Mouse (Mus musculus): ENCODE measurements around the gene Ppp3ca.

Ppp3ca gene

DNA sequence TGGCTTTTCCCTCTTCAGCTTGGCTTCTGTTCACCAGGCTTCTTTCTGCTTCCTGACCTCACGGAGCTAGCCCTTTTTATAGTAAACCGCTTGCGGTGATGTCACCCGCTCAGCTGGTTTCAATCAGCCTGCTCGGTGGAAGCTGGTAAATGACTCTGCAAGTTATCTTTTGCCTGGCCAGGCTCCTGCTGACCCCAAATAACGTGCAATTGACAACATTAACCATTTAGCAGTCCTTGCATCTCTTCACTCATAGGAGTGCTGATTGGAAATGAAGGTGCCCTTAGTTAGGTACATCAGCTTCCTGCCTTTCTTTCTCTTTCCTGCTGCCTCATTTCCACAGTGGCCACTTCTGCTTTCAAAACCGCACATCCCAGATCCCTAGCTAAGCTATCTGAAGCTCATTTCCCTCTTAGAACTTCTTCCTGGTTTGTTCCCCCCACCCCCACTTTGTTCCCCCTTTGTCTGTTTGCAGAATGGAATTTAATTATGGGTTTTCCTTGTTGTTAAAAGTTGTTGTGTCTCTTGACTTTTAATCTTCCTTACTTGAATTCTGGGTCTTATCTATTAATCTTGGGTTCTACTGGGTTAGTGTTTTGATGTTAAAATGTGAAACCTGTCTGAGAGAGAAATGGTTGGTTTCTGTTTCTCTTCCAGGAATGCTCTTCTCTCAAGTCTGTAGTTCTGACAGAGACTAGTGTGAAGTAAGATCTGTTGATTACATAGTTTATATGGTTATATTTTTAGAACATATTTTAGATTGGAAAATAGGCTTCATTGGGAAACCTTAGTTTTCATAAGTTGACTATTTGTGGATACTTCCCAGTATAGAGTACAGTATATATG is 55.6 kb downstream of the Ppp3ca start:
- DNase-seq (ENCODE audit: low read depth): no peak

DNA sequence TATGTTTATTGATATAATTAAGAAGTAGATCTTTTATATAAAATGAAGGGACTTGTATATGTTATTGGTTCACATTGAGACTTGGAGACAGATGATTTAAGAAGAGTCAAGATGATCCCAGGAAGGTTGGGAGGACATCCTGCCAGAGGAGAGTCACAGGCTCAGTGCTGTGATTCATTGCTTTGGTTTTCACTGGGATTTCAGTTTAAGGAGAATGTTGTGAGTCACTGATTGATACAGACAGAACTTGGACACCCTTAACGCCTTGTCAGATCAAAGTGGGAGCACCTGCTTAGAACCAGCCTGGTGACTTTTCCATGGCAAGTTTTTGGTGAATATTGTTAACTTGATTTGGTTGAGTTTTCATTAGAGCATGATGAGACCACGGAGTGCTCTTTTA is 58.0 kb downstream of the Ppp3ca start:
- DNase-seq (ENCODE audit: low read depth): no peak

DNA sequence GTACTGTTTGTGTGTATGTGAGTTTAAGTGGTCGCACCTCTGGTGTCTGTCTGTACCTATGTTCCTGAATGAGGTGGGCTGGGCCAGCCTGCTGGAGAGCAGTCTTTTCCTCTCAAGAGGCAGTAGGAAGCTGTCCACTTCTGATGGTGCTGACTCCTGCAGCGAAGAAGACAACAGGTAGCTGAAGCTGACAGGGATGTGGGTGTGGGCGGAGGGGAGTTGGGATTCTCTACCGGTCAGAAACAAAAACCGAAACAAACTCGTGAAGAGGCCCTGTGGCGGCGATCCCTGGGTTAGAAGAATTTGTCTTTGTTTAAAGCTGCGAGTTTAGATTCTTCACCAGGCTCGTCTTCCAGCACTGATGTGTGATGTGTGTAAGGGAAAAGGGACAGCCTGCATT is 60.1 kb downstream of the Ppp3ca start:
- no peak for DNase-seq (ENCODE audit: low read depth)

DNA sequence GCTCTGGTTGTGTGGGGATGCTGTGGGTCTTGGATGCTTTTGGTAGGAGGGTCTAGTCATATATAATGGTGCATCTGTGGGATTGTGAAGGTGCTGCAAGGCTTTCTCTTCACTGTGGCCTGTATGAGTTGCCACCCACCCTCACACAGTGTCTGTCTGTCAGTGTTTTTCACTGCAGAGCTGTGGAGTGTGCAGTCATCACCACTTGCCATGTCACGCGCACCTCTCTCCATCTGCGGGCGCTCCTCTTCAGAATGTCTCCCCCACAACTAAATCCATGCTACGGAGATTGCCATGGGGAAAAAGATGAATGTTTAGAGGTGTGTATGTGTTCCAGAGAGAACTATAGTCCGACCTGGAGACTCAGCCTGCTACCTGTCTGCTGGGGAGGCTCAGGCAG is 61.7 kb downstream of the Ppp3ca start:
- no peak for DNase-seq (ENCODE audit: low read depth)

DNA sequence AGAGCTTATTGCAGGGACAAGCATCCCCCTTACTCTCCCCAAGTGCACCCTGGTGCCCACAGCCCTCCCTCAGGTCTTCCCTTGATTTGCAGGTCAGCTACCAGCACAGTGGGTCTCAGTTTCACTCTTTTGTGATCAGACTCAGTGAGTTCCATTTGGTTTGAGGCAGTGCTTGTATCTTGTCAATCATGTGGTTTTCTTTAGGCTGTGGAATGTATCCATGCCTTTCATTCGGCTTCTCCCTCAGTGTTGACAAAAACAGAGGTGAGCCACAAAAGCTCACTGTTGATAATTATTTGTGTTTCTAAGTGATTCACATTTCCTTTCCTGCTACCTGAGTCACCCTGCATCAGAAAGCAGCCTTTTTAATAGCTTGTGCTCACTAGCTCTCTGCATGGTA is 66.1 kb downstream of the Ppp3ca start:
- DNase-seq (ENCODE audit: low read depth): no peak

DNA sequence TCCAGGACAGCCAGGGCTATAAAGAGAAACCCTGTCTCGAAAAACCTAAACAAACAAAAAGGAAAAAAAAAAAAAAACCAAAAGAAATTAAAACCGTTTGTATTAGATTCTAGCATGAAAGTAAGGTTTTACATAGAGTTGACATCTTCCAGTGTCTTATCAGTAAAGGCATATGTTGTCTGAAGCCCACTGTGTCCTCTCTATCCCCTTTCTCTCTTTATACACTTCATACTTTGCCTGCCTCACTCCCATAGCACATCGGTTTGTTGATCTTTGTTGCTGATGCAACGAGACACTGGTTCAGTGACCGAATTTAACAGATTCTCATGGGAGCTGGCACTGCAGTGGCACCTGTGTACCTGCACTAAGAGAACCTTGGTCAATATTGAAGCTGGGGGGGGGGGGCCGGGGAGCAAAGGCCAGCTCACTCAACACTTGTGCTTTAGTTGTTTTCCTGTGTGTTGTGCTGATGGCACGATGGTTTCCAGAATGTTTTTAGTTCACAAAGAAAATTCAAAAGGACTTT is 66.9 kb downstream of the Ppp3ca start:
- no peak for DNase-seq (ENCODE audit: low read depth)

DNA sequence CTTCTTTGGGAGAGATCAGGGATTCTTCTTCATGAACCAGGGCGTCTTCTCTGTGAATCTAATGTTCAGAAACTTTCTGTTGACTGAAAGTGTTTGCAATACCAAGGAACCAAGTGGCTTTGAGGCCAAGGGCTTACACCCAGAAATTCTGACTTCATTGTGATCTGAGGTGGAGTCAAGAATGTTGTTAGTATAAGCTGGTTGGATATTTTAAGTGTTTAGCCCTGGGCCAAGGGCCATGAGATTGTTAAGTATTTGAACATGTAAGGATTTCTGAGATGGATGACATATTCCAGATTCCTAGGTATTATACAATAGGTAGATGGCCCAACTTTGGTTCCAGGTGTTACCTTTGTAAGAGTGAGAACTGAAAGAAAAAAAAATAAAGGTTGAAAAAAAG is 68.5 kb downstream of the Ppp3ca start:
- no peak for DNase-seq (ENCODE audit: low read depth)

DNA sequence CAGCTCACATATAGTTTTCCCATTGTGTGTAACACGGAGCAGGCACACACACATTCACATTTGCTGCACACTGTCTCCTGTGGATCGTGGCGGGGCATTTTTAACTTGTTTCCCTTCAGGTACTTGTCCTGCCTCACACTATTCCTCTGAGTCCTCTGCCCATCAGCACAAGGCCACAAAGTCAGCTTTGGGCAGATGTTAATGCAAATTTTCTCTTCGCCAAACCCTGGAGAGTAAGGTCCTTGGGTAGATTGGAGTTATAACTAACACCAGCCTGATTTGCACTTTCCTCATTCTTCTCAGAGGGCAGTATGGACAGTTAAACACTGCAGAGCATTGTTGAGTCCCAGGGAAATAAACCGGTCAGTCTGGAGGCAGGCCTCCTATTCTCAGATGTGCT is 69.0 kb downstream of the Ppp3ca start:
- no peak for DNase-seq (ENCODE audit: low read depth)

DNA sequence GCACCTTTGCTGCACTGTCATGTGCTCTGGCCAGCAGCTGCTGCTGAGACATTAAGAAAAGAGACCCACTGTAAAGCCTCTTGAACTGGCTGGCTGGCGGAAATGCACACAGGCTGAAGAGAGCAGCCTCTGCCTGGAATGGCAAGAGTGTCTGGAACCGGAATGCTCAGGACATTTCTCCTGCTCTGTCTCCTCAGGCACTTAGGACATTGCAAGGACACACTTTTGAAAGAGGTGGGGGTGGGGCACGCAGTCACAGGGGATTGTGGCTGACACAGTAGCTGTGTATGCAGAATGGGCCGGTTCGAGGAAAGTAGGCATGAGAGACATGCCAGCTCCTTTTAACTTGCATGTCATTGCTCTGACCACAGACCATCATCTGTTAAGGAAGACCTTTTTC is 71.7 kb downstream of the Ppp3ca start:
- DNase-seq (ENCODE audit: low read depth): no peak

DNA sequence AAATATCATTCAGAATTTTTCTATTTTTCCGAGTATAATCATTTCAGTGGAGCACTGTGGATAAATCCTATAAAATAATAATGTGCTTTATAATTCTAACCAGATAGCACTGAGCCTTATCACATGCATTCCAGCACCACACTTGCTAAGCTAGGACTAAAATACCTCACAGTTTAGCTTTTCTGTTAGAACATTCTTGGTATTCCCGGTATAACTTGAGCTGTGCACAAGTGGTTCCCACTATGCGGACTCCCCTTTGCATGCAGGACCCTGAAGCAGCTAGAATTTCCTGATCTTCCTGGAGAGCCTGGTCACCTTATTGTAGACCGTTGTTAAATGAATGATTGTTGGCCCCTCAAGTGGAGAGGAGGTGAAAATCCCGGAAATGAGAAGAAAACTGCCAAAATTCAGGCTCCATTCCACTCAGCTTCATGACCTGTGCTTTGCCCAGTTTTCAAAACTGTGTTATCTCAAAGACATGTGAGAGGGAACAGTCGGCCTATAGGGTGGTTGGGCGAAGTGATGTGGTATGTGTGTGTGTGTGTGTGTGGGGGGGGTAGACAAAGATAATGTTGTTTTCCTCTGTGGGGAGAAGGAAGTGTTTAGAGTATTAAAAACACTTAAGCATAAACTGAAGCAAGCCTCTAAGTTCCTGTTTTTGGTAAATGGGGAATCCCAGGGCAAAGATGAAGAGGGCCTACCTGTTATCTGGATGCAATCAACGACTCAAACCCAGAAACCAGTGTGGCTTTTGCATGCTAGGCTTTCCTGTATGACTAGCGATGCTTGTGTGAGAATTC is 72.5 kb downstream of the Ppp3ca start:
- DNase-seq (ENCODE audit: low read depth): no peak

DNA sequence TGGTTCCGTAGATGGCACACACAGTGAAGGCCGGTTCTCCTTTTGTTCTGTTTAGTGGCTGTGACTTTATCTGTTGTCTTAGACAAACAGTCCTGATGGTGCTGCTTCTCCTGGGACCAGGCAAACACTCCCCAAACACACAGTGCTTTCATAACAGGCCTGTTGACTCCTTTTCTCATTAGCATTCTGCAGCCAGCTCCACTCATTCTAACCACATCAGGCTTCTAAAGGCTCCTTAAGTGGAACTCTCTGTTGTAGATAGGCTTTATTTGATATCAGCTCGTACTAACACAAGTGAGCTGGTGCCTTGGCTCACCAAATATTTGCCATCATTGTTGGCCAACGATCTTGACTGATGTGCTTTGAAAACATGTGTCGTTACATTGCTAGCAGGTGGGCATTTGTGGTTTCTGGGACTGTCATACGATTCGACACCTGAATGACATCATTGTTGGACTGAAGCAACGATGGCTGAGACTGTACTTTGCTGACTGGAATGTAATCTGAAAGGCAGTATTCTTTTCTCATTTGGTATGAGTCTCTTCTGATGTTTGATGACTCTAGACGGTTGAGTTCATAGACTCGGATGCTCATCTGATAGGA is 74.5 kb downstream of the Ppp3ca start:
- no peak for DNase-seq (ENCODE audit: low read depth)

DNA sequence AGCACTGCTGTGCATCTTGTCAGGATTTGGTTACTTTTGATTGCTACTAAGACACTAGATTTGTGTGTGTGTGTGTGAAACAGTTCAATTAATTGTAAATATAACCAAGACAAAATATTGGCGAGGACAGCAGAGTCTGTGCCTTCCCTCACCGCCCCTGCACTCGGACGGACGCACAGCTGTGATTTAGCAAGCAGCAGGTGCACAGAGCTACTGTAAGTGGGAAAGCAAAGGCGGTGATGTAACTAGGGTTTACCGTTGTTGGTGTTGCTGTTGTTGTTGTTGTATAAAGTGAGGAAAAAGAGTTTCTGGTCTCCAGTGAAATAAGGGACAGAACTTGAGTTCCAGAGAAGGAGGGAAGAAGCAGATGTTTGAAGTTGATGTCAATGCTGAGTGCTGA is 75.5 kb downstream of the Ppp3ca start:
- DNase-seq (ENCODE audit: low read depth): no peak

DNA sequence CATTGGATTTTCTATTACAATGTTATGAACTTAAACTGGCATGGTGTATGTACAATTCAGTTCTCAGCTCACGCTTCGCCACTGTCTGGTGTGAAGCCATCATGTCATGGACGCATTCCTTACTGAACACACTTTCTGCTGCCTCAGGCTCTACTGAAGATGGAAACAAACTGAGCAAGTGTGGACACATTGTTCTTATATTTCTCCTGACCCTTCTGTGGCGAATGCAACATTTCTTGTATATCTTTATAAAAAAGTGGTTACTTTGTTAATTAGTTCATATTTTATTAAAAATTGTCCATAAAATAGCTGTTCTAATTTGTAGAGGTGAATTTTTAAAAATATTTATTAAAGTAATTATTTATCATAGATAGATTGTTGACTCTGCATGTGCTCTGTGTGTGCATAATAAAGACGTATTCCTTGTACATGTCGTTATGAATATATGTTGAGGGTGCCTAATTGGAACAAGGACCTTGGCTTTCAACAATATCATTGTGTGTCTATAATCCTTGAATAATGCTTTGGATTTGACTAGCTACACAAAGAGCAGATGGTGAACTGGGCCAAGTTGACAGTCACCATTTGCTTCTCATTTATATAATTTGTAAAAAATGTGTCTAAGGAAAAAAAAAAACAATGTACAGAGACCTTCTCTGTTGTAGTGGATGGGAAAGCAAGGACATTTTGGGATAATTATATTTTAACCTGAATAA is 79.0 kb downstream of the Ppp3ca start:
- DNase-seq (ENCODE audit: low read depth): no peak

DNA sequence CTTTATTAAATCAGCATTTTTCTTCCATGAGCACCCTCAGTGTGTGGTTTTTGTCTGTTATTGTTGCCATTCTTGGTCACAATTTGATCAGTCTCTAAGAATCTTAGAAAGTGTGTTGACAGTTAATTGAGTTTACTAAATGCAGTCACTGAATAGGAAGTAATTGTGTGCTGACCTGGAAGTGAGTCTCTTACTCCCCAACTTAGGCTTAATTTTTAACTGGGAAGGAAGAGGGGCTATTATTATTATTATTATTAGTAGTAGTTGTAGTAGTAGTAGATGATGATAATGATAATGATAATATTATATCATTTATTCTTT is 79.5 kb downstream of the Ppp3ca start:
- DNase-seq (ENCODE audit: low read depth): no peak

DNA sequence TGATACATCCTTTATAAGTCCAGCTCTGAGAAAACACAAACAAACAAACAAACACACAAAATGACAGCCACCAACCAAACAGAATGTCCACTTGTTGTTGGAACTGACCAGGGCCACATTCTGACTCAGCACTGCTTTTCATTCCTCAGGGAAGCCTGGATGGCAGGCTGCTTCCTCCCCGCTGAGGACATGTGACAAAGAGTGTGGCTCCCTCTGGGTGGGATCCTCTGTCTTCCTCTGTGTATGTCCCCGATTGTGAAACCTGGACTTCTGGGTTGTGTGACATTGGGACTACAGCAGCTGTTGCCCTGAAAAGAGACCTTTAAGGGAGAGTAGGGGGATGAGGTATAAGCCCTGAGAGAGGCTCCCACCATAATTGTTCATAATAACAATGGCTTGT is 80.0 kb downstream of the Ppp3ca start:
- DNase-seq (ENCODE audit: low read depth): no peak

DNA sequence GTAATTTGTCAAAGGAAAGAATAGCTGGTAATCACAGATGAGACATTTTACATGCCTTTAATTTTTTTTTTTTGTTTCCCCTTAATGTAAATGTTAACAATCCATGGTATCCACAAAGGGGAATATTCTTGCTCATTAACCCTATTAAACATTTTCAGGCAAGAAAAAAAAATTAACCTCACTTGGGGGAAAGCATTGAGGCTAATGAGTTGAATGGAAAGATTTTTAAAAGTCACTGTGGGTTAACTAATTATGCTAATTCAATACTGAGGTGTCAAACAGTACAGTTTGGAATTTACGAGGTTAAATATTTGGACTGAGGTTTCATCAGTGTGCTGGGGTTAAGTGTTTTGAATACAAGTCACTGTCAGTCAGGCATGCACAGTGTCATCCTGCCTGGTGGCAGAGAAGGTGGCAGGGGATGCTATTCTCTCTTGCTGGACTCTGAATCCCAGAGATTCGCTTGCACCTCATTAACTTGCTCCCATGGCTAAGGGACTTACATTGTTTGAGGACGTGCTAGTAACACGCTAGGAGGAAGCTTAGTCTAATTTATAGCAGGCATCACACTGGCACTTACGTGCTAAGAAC is 82.3 kb downstream of the Ppp3ca start:
- DNase-seq (ENCODE audit: low read depth): no peak

DNA sequence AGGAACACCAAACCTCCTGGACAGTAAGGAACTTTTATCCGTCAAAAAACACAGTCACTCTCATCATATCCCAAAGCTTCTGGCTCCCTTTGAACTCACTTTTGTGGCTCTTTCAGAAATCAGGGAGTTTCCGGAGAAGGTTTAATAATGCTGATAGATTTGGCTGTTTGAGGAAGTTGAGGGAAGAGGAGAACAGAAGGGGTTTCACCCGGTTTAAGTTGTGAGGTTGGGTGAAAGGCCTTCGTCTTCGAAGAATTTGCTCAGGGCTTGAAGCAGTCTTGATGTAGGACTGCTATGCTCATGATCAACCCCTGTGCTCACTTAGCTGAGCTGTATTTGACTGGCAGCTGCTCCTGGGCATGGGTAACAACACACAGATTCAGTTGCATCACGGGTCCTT is 86.2 kb downstream of the Ppp3ca start:
- DNase-seq (ENCODE audit: low read depth): no peak

DNA sequence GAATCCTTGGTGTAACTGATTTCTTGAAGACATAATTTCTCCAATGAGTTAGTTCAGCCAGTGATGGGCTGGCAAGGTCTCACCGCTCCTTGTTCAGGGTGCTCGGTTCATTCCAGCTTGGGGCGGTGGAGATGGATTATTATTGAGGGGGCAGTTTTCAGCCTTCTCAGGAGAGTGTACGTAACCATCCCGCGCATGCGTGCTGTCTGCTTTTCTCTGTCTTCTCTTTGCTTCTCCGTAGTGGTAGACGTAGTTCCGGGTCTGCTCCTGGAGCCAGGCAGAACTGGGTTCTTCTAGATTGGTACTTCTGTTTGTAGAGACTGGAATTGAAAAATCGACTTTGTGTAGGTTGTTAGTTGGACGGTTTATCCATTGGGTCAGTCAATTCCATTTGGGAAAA is 89.5 kb downstream of the Ppp3ca start:
- DNase-seq (ENCODE audit: low read depth): no peak

DNA sequence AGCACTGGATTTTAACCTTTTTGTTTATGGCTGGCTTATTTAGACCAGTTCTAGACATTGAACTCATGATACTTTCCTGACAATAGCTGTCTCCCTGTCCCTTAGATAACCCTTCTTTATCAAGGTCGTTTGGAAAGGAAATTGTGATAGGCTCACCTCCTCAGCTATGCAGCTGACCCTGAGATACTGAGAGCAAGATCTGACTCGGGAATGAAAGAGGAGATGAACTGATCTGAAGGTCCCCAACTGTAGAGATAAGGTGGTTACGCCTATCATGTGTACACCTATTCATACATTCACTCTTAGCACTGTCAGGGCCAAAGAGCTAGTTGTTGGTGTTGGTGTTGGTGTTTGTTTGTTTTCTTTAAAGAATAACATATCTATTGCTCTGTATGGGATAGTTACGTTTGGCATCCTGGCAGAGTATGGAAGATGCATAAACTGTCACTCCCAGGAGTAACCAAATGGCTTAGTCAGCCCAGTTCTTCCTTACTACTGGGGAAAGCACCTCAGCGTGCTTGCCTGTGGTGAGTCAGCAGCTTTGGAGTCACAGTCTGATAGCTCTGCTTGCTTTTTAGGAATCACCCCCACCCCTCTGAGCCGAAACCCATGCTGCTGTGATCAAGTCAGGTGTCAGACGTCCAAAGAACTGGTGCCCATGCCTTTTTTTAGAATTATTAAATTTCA is 91.5 kb downstream of the Ppp3ca start:
- peak; percentile 30 for DNase-seq (ENCODE audit: low read depth)

DNA sequence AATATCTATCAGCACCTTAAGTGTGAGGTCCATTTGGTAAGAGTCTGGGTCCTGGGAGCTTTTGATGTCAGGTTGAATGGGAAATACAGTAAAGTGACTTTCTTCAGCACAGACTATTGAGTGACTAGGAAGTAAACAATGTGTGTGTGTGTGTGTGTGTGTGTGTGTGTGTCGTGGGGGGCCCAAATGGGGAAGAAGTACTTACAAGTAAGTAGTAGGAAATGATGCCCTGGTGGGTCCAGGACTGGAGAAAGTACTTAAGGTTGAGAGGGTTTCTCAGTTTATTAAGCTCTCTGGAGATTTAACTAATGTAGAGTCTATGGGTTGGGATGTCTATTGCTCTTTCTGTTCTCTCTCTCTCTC is 92.0 kb downstream of the Ppp3ca start:
- no peak for DNase-seq (ENCODE audit: low read depth)

DNA sequence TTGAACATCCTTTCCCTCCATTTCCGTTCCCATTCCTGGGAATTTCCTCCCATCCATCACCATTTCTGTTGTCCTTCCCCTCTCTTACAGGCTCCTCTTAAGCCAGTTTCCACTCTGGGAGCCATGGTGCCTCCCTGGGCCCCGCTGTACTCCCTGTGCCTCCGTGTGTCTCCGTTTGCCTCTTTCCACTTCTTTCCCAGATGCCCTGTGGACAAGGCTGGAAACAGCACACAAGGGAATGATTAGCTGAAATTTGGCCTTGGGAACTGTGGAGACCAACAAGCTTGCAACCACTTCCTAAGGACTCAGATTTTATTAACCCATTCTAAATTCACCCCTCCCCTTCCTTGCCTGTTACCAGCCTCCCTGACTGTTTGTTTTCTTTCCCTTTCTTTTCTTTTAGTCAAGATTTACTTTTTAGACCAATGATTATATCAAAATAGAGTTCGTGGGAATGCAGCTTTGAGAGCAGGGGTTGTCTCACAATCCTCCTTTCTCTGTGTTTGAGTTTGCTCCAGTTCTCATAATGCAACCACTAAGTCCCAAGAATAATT is 93.9 kb downstream of the Ppp3ca start:
- no peak for DNase-seq (ENCODE audit: low read depth)

Measured in c-Kit-positive CD71-positive TER-119-negative erythroid progenitor cells, embryonic 14.5 days (primary cell).